Mouse (Mus musculus) embryonic facial prominence, embryonic 13.5 days (tissue): ENCODE results near the gene Gm48552. TPM values are rescaled to one million over a fixed set of nuclear protein-coding genes. Genes with fewer than 3 reads are reported as not detected.
A peak's percentile ranks its signal among the peaks of the same experiment; 100 is the strongest.

Source experiments
- ATAC-seq: fragments of 200-750 bp; cut with Nextera tagmentation; 2 replicates; pipeline ENCODE4 v1.8.0; 2017; ENCODE audit warnings: low read depth; ENCODE audit not compliant: insufficient number of reproducible peaks, insufficient read depth, low FRiP score, low TSS enrichment
- H3K27ac ChIP-seq: fragments of 300-500 bp; sonication (generic); 2 replicates; pipeline ENCODE4 v1.5.1; 2015; ENCODE audit warnings: moderate library complexity, mild to moderate bottlenecking, inconsistent platforms
- H3K27me3 ChIP-seq: fragments of 300-500 bp; sonication (generic); 2 replicates; pipeline ENCODE4 v1.6.1; 2015; ENCODE audit warnings: mild to moderate bottlenecking, inconsistent platforms
- H3K36me3 ChIP-seq: fragments of 300-500 bp; sonication (generic); 2 replicates; pipeline ENCODE4 v1.6.1; 2015; ENCODE audit warnings: mild to moderate bottlenecking, inconsistent platforms
- H3K4me1 ChIP-seq: fragments of 300-500 bp; sonication (generic); 2 replicates; pipeline ENCODE4 v1.6.1; 2015; ENCODE audit warnings: inconsistent platforms
- H3K4me2 ChIP-seq: fragments of 300-500 bp; sonication (generic); 2 replicates; pipeline ENCODE4 v1.6.1; 2015; ENCODE audit warnings: moderate library complexity, mild to moderate bottlenecking, inconsistent platforms
- H3K4me3 ChIP-seq: fragments of 300-500 bp; sonication (generic); 2 replicates; pipeline ENCODE4 v1.5.1; 2015; ENCODE audit warnings: mild to moderate bottlenecking, inconsistent platforms
- H3K9ac ChIP-seq: fragments of 300-500 bp; sonication (generic); 2 replicates; pipeline ENCODE4 v1.6.1; 2015; ENCODE audit warnings: mild to moderate bottlenecking, inconsistent platforms
- H3K9me3 ChIP-seq: fragments of 300-500 bp; sonication (generic); 2 replicates; pipeline ENCODE4 v1.6.1; 2016; ENCODE audit warnings: inconsistent platforms
- WGBS: fragments of 180-500 bp; shearing (Covaris S2); methylation state at CpG from one replicate; pipeline ENCODE4 v1.1.7; 2015; ENCODE audit warnings: mixed read lengths; 5-methylcytosine and 5-hydroxymethylcytosine counted together
- polyA plus RNA-seq: library from polyadenylated mRNA; unstranded; fragments of >200 nt; fragmentation: Nextera tagmentation; extraction: Ambion mirVana; gene quantifications from 2 replicates; pipeline ENCODE4 v1.2.1, GENCODE M21; 2015

The Gm48552 gene
- polyA plus RNA-seq, 1 experiment from 2014 or later: 1.2 TPM

GRCm38 (mm10) chr10:81418216-81419070, 29.6 kb downstream of the Gm48552 start:
- Histone ChIP-seq H3K27ac (peak overlapping the region; percentile 94), H3K36me3 (peaks cover 35% of the 10 kb centered on the region)

GRCm38 (mm10) chr10:81419111-81419928, 30.5 kb downstream of the Gm48552 start:
- Histone ChIP-seq H3K4me2 (no peak overlapping the region), H3K9me3 (no peaks in the 10 kb centered on the region), H3K27ac (0 out of 2 replicates have a peak overlapping the region, but pooled peaks have one; percentile 94), H3K36me3 (peaks cover 32% of the 10 kb centered on the region), H3K9ac (peak overlapping the region; percentile 54; the same call in 1 of the 2 replicates), H3K27me3 (peaks cover 4% of the 10 kb centered on the region; the same call in 1 of the 2 replicates), H3K4me1 (peaks cover 56% of the 10 kb centered on the region), H3K4me3 (no peak overlapping the region)
- 91% methylated on average over 10 of the region's 10 CpGs for WGBS
- no peak for ATAC-seq

More at GRCm38 (mm10) chr10:81418216-81419070, 29.6 kb downstream of the Gm48552 start:
- Histone ChIP-seq H3K27me3 (no peaks in the 10 kb centered on the region), H3K4me3 (no peak overlapping the region), H3K9ac (peak overlapping the region; percentile 54; the same call in 1 of the 2 replicates), H3K9me3 (no peaks in the 10 kb centered on the region), H3K4me1 (peaks cover 58% of the 10 kb centered on the region), H3K4me2 (no peak overlapping the region)
- WGBS: 41% methylated on average over 11 of the region's 11 CpGs
- no peak for ATAC-seq

GRCm38 (mm10) chr10:81420191-81420767, 31.5 kb downstream of the Gm48552 start:
- Histone ChIP-seq H3K27me3 (peaks cover 10% of the 10 kb centered on the region), H3K27ac (no peak overlapping the region), H3K4me1 (peaks cover 56% of the 10 kb centered on the region), H3K9ac (no peak overlapping the region), H3K4me3 (no peak overlapping the region), H3K9me3 (no peaks in the 10 kb centered on the region), H3K4me2 (no peak overlapping the region), H3K36me3 (peaks cover 30% of the 10 kb centered on the region)
- 88% methylated on average over 40 of the region's 40 CpGs for WGBS
- no peak for ATAC-seq

- Histone ChIP-seq H3K4me2 (no peak overlapping the region), H3K9ac (no peak overlapping the region), H3K9me3 (no peaks in the 10 kb centered on the region), H3K36me3 (peaks cover 24% of the 10 kb centered on the region), H3K4me1 (peaks cover 54% of the 10 kb centered on the region), H3K27me3 (peaks cover 14% of the 10 kb centered on the region), H3K4me3 (no peak overlapping the region), H3K27ac (no peak overlapping the region)
- 80% methylated on average over 4 of the region's 4 CpGs for WGBS
- no peak for ATAC-seq
Measured at GRCm38 (mm10) chr10:81421041-81421796, 32.4 kb downstream of the Gm48552 start.

GRCm38 (mm10) chr10:81421797-81422100, 32.9 kb downstream of the Gm48552 start:
- Histone ChIP-seq H3K9ac (no peak overlapping the region), H3K36me3 (peaks cover 24% of the 10 kb centered on the region), H3K9me3 (no peaks in the 10 kb centered on the region), H3K27ac (no peak overlapping the region), H3K4me1 (peaks cover 49% of the 10 kb centered on the region), H3K4me3 (no peak overlapping the region), H3K4me2 (no peak overlapping the region), H3K27me3 (peaks cover 14% of the 10 kb centered on the region)
- WGBS: 76% methylated on average over 5 of the region's 5 CpGs
- no peak for ATAC-seq

- 72% methylated on average over 6 of the region's 6 CpGs for WGBS
Measured at GRCm38 (mm10) chr10:81422191-81422590, 33.4 kb downstream of the Gm48552 start.

GRCm38 (mm10) chr10:81422661-81423217, 33.9 kb downstream of the Gm48552 start:
- Histone ChIP-seq H3K9ac (no peak overlapping the region), H3K36me3 (peaks cover 24% of the 10 kb centered on the region), H3K4me2 (no peak overlapping the region), H3K27ac (no peak overlapping the region), H3K27me3 (peaks cover 21% of the 10 kb centered on the region), H3K4me1 (peaks cover 44% of the 10 kb centered on the region), H3K4me3 (no peak overlapping the region), H3K9me3 (no peaks in the 10 kb centered on the region)
- 73% methylated on average over 3 of the region's 3 CpGs for WGBS
- ATAC-seq: no peak

More at GRCm38 (mm10) chr10:81422191-81422590, 33.4 kb downstream of the Gm48552 start:
- ATAC-seq: no peak
- Histone ChIP-seq H3K36me3 (peaks cover 24% of the 10 kb centered on the region), H3K9ac (no peak overlapping the region), H3K4me2 (no peak overlapping the region), H3K27ac (no peak overlapping the region), H3K4me1 (peaks cover 46% of the 10 kb centered on the region), H3K9me3 (no peaks in the 10 kb centered on the region), H3K27me3 (peaks cover 16% of the 10 kb centered on the region), H3K4me3 (no peak overlapping the region)

- Histone ChIP-seq H3K4me3 (peak overlapping the region; percentile 68; the same call in 1 of the 2 replicates), H3K4me1 (peaks cover 34% of the 10 kb centered on the region), H3K27ac (no peak overlapping the region), H3K27me3 (peaks cover 30% of the 10 kb centered on the region), H3K9me3 (no peaks in the 10 kb centered on the region), H3K4me2 (peak overlapping the region; percentile 76), H3K36me3 (peaks cover 23% of the 10 kb centered on the region), H3K9ac (peak overlapping the region; percentile 85; the same call in 1 of the 2 replicates)
- WGBS: 68% methylated on average over 4 of the region's 4 CpGs
- no peak for ATAC-seq
Measured at GRCm38 (mm10) chr10:81423476-81424245, 34.9 kb downstream of the Gm48552 start.

- peak overlapping the region; percentile 85 for H3K9ac ChIP-seq
- H3K27ac ChIP-seq: peak overlapping the region; percentile 51
- H3K4me1 ChIP-seq: peaks cover 33% of the 10 kb centered on the region
- no peak for ATAC-seq
- WGBS: 6% methylated on average over 23 of the region's 25 CpGs
- peaks cover 34% of the 10 kb centered on the region for H3K27me3 ChIP-seq
- H3K4me3 ChIP-seq: peak overlapping the region; percentile 68
- H3K4me2 ChIP-seq: peak overlapping the region; percentile 76
- H3K36me3 ChIP-seq: peaks cover 16% of the 10 kb centered on the region
- H3K9me3 ChIP-seq: no peaks in the 10 kb centered on the region
Measured at GRCm38 (mm10) chr10:81424246-81425051, 35.6 kb downstream of the Gm48552 start.
